Comparison of ENCODE assay signal across 24 mouse cellular contexts in genomic region chr2:91047359-91047758, GRCm38 (mm10). TPM values are rescaled to one million over a fixed set of nuclear protein-coding genes. Genes with fewer than 3 reads are reported as not detected.
DNase-seq lines count a peak whose midpoint lies in the region; ATAC-seq lines count a peak whose summit lies in the region.
"Had no signal": no experiment of that assay in that cellular context is flagged by ENCODE, and none has a peak within 500 bp of the region (broad histone marks: within the 10 kb centered on the region; RNA-seq: fewer than 3 reads in every experiment).

No protein-coding gene starts in this region.

- WGBS in kidney, embryonic 14.5 days = 61% methylated on average over 9 of the region's 9 CpGs

- H3K36me3 ChIP-seq in kidney, embryonic 14.5 days (ENCODE audit: control insufficient read depth, insufficient read depth, low read length) = no peaks in the 10 kb centered on the region
- H3K36me3 ChIP-seq: forebrain, embryonic 15.5 days; hindbrain, embryonic 13.5 days had no signal

- H3K4me3 ChIP-seq in kidney, embryonic 14.5 days (ENCODE audit: low read length) = no peak overlapping the region
- H3K4me3 ChIP-seq: embryonic facial prominence, embryonic 15.5 days; erythroblast, embryonic 14.5 days; forebrain, embryonic 10.5 days; forebrain, embryonic 15.5 days; heart, embryonic 13.5 days; hindbrain, embryonic 13.5 days had no signal

- H3K27ac ChIP-seq in kidney, embryonic 14.5 days (ENCODE audit: low read depth, low read length) = peak overlapping the region; percentile 44; the same call in 1 of the 2 replicates
- H3K27ac ChIP-seq: embryonic facial prominence, embryonic 15.5 days; forebrain, embryonic 10.5 days; forebrain, embryonic 15.5 days; heart, embryonic 13.5 days; hindbrain, embryonic 13.5 days; hindbrain, postnatal 0 days had no signal

- DNase-seq in heart, adult 11 months = peak; percentile 44
- no peak for DNase-seq in heart, postnatal 14 days
- peak; percentile 42 for DNase-seq in kidney, adult 18-20 months
- peak; percentile 39 for DNase-seq in kidney, postnatal 14 days
- DNase-seq in Muller cell, postnatal 12 days (ENCODE audit: inconsistent ontology term) = no peak
- DNase-seq in lung, postnatal 10 days = no peak
- no peak for DNase-seq in MN1 (ENCODE audit: low spot score)
- DNase-seq: adrenal gland, adult 2 months; adrenal gland, postnatal 25 days; B cell, adult 2 months; cerebellum, adult 2 months; cerebellum, postnatal 10 days; gastrocnemius, postnatal 25 days; heart, postnatal 4 days had no signal

- no peaks in the 10 kb centered on the region for H3K9me3 ChIP-seq in kidney, embryonic 14.5 days (ENCODE audit: control insufficient read depth, low read length)
- H3K9me3 ChIP-seq: embryonic facial prominence, embryonic 15.5 days; forebrain, embryonic 10.5 days; forebrain, embryonic 15.5 days; G1E; heart, embryonic 13.5 days; hindbrain, embryonic 13.5 days had no signal

- intact Hi-C loops in heart, postnatal 14 days (cut with DNase I) = no loop called here

- no peaks in the 10 kb centered on the region for H3K4me1 ChIP-seq in kidney, embryonic 14.5 days (ENCODE audit: control insufficient read depth, insufficient read depth, low read length)
- H3K4me1 ChIP-seq: embryonic facial prominence, embryonic 15.5 days; forebrain, embryonic 15.5 days had no signal

- ATAC-seq in kidney, embryonic 14.5 days (ENCODE audit: low FRiP score, low TSS enrichment) = peak; percentile 39; the same call in 1 of the 2 replicates
- ATAC-seq: CD4-positive, CD25-positive, alpha-beta regulatory T cell, adult 4 months; forebrain, embryonic 15.5 days; hindbrain, postnatal 0 days had no signal

- no peaks in the 10 kb centered on the region for H3K27me3 ChIP-seq in kidney, embryonic 14.5 days (ENCODE audit: control insufficient read depth, insufficient read depth, low read length)
- H3K27me3 ChIP-seq: embryonic facial prominence, embryonic 15.5 days; forebrain, embryonic 15.5 days; heart, embryonic 13.5 days; hindbrain, embryonic 13.5 days had no signal

- H3K4me2 ChIP-seq in kidney, embryonic 14.5 days (replicated peaks; ENCODE audit: low read depth, low read length) = 0 out of 2 replicates have a peak overlapping the region, but pooled peaks have one; percentile 9
- H3K4me2 ChIP-seq: embryonic facial prominence, embryonic 15.5 days; forebrain, embryonic 15.5 days; heart, embryonic 13.5 days; hindbrain, embryonic 13.5 days had no signal

- H3K9ac ChIP-seq in kidney, embryonic 14.5 days (ENCODE audit: low read depth, low read length) = no peak overlapping the region
- H3K9ac ChIP-seq: embryonic facial prominence, embryonic 15.5 days; forebrain, embryonic 15.5 days; heart, embryonic 13.5 days; hindbrain, embryonic 13.5 days had no signal

RNA-seq across cellular contexts. Expression of gene Psmc3, which starts 6.5 kb away (rescaled TPM):
- total RNA-seq in heart, postnatal 14 days (2021) = 100 to 1,000 TPM; 209 to 211 TPM
- 356 and 399 TPM in 2 replicates for polyA plus RNA-seq in kidney, embryonic 14.5 days (2014; fragmentation: Nextera tagmentation; extraction: Ambion mirVana)

RNA-seq across cellular contexts. Expression of gene Rapsn, which starts 11.9 kb away (rescaled TPM):
- 10 to 100 TPM; 11.6 to 12.4 TPM for total RNA-seq in heart, postnatal 14 days (2021)
- 0.74 and 2.0 TPM in 2 replicates for polyA plus RNA-seq in kidney, embryonic 14.5 days (2014; fragmentation: Nextera tagmentation; extraction: Ambion mirVana)
- total RNA-seq: hindbrain, postnatal 0 days had no signal
- polyA plus RNA-seq: erythroblast, embryonic 14.5 days had no signal

RNA-seq across cellular contexts. Expression of gene Slc39a13, which starts 22.9 kb away (rescaled TPM):
- total RNA-seq in heart, postnatal 14 days (2021) = 10 to 100 TPM; 24.7 to 25.5 TPM
- 31.1 and 32.8 TPM in 2 replicates for polyA plus RNA-seq in kidney, embryonic 14.5 days (2014; fragmentation: Nextera tagmentation; extraction: Ambion mirVana)

RNA-seq across cellular contexts. Expression of gene Spi1, which starts 34.8 kb away (rescaled TPM):
- total RNA-seq in heart, postnatal 14 days (2021) = 1 to 10 TPM; 4.1 TPM
- polyA plus RNA-seq in kidney, embryonic 14.5 days (2014; fragmentation: Nextera tagmentation; extraction: Ambion mirVana) = 2.2 and 3.7 TPM in 2 replicates

Comparison
In these comparisons a context has a peak if more than half of its experiments do, and no peak if none do; other contexts are left out.
1. DNase-seq: peak in heart, adult 11 months (single experiment), kidney, adult 18-20 months (single experiment) and kidney, postnatal 14 days (single experiment); none in heart, postnatal 14 days (0 of 2), Muller cell, postnatal 12 days (single experiment), lung, postnatal 10 days (single experiment) and MN1 (single experiment).